Mouse (Mus musculus): Measurements from ENCODE around the gene Arxes2. TPM values are rescaled to one million over a fixed set of nuclear protein-coding genes. Genes with fewer than 3 reads are reported as not detected.
"Not testable (repeated sequence)": the region's sequence is repeated elsewhere in the genome, so short reads cannot be mapped to it uniquely, and the experiment has no call there.

Arxes2 gene
- total RNA-seq (2017): not detected in 3 replicates

DNA sequence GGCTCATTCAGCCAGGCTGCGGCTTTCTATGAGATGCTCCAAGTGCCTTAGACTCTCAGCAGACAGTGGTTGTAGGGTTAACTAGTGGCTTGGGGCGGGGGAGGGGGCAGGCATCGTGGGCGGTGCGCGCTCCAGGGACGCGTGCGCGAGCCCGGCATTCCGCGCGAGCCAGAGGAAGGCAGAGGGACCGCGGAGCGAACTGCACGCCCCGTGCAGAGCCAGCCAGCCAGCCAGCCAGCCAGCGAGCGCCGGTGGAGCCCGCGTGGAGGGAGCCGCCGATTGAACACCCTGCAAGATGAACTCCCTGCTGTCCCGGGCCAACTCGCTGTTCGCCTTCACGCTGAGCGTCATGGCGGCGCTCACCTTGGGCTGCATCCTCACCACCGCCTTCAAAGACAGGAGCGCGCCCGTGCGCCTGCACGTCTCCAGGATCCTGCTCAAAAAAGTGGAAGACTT, at the start of gene Arxes2:
Gene Arxes2 (plus strand): TSS at position 161 of the 456 bp plus-strand sequence.
- not testable (repeated sequence) for ATAC-seq (replicated peaks; ENCODE audit: insufficient number of reproducible peaks, low FRiP score, low TSS enrichment, poor library complexity, severe bottlenecking)

- ATAC-seq (replicated peaks; ENCODE audit: insufficient number of reproducible peaks, low FRiP score, low TSS enrichment, poor library complexity, severe bottlenecking): no peak
These were observed 44.8 kb upstream of the Arxes2 start for GRCm38 (mm10) chrX:135948699-135949437.

DNA sequence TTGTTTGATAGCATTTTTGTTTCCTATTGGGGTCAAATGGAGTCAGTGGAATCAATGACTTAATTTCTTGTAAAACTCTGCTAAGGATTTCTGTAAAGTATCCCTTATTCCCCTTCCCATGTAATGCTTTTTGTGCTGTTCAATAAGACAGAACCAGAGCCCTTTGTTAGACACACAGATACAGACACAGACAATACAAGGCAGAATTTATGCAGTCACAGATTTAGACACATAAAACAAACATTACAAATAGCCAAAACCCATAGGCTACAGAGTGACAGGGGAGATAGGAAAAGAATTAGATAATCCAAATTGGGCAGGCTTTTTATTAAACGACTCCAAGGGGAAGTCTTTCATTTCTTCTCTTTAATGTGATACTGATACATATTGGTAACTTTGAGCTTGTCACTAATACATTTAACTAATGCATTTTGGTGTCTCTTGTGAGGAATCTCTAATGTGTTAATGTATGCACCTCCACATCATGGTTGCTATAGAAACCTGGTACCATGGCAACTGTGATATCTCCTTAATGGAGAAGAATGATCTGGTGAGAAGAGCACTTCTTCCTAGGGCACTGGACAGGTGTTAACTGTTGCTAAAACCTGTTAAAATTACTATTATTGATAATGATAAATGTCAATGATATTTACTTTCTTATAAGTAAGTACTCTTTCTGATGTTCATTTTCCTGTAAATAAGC, 36.5 kb upstream of the Arxes2 start:
- ATAC-seq (replicated peaks; ENCODE audit: insufficient number of reproducible peaks, low FRiP score, low TSS enrichment, poor library complexity, severe bottlenecking): no peak

DNA sequence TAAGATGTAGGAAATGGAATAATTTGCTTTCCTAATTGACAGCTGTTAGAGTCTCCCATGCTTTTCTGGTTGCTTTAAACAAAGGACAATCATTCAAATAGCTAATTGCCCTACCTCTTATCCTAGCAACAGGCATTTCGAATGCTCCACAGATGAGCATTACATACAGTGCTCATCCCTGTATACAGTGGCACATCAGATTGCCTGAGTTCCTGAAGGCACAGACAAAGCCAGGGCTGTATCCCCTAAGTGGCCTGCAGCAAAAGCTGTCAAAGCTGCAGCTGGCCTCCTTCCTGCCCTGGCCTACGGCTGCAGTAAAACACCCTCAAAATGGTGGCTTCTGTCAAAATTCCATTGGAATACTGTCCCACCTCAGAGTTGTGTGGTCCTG, 35.9 kb upstream of the Arxes2 start:
- no peak for ATAC-seq (replicated peaks; ENCODE audit: insufficient number of reproducible peaks, low FRiP score, low TSS enrichment, poor library complexity, severe bottlenecking)

DNA sequence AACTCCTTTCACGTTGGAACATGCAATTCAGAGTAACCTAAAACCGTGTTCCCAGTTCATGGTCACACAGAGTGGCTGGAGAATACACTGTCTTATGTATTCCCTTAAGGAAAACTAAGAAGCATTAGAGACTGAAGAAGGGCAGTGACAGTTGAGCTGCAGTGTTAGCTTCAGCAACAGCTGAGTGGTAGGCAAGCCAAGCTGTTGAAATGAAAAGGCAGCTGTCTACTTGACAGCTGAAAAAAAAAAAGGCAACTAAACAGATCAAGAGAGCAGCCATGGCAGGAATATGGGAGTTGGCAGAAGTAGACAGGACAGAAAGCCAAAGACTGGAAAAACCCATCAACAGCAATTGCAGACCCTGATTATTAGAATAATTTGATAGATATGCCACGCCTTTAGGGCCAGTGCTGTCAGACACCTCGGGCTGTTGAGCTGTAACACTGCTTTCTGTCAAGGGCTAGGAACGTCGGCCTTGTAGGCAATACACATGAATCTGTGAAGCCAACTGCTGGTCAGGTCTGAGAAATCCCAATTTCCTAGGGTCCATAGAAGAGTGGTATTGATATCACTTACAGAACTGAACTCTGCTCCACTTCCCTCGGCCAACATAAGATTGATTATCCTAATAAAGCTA, 34.9 kb upstream of the Arxes2 start:
- ATAC-seq (replicated peaks; ENCODE audit: insufficient number of reproducible peaks, low FRiP score, low TSS enrichment, poor library complexity, severe bottlenecking): no peak

GRCm38 (mm10) chrX:135959536-135959935, 34.1 kb upstream of the Arxes2 start:
- no peak for ATAC-seq (replicated peaks; ENCODE audit: insufficient number of reproducible peaks, low FRiP score, low TSS enrichment, poor library complexity, severe bottlenecking)

GRCm38 (mm10) chrX:135962342-135962741, 31.3 kb upstream of the Arxes2 start:
- ATAC-seq (replicated peaks; ENCODE audit: insufficient number of reproducible peaks, low FRiP score, low TSS enrichment, poor library complexity, severe bottlenecking): no peak

- ATAC-seq (replicated peaks; ENCODE audit: insufficient number of reproducible peaks, low FRiP score, low TSS enrichment, poor library complexity, severe bottlenecking): no peak
These were observed 30.5 kb upstream of the Arxes2 start for GRCm38 (mm10) chrX:135963130-135963529.

DNA sequence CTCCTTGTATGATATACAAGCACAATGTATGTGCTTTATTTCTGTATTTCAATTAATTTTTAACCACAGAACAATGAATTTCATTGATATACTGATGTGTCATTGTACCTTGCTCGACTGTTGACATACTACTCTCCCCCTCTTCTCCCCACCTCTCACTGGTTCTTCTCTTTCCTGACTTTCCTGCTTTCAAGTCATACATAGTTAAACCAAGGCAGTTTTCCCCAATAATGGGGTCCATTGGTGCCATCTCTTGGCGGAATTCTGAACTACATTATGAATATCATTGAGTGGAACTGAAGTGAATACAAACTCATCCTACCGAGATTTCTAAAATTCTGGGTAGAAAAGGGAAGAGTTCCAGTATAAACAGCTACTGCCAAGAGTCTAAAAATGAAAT, 30.0 kb upstream of the Arxes2 start:
- no peak for ATAC-seq (replicated peaks; ENCODE audit: insufficient number of reproducible peaks, low FRiP score, low TSS enrichment, poor library complexity, severe bottlenecking)

- ATAC-seq (replicated peaks; ENCODE audit: insufficient number of reproducible peaks, low FRiP score, low TSS enrichment, poor library complexity, severe bottlenecking): no peak
These were observed 19.8 kb upstream of the Arxes2 start for GRCm38 (mm10) chrX:135973597-135974423.

GRCm38 (mm10) chrX:135974424-135975225, 19.0 kb upstream of the Arxes2 start:
- ATAC-seq (replicated peaks; ENCODE audit: insufficient number of reproducible peaks, low FRiP score, low TSS enrichment, poor library complexity, severe bottlenecking): no peak

DNA sequence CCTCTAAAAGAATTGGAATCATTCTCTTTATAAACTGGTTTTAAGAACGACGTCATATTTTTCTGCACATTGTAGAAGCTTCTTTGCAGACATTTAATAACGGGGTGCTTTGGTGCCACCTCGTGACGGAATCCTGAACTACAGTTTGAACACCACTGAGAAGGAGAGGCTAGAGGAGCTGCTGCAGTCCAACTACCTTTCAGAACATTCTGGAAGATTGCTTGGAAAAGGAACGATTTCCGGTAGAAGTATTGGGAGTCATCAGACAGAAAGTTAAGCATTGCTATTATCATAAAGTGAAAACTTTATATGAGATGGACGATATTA, 18.4 kb upstream of the Arxes2 start:
- ATAC-seq (replicated peaks; ENCODE audit: insufficient number of reproducible peaks, low FRiP score, low TSS enrichment, poor library complexity, severe bottlenecking): no peak

- ATAC-seq (replicated peaks; ENCODE audit: insufficient number of reproducible peaks, low FRiP score, low TSS enrichment, poor library complexity, severe bottlenecking): no peak
These were observed 8.9 kb upstream of the Arxes2 start for GRCm38 (mm10) chrX:135984539-135985260.

GRCm38 (mm10) chrX:135986267-135986666, 7.4 kb upstream of the Arxes2 start:
- ATAC-seq (replicated peaks; ENCODE audit: insufficient number of reproducible peaks, low FRiP score, low TSS enrichment, poor library complexity, severe bottlenecking): no peak

DNA sequence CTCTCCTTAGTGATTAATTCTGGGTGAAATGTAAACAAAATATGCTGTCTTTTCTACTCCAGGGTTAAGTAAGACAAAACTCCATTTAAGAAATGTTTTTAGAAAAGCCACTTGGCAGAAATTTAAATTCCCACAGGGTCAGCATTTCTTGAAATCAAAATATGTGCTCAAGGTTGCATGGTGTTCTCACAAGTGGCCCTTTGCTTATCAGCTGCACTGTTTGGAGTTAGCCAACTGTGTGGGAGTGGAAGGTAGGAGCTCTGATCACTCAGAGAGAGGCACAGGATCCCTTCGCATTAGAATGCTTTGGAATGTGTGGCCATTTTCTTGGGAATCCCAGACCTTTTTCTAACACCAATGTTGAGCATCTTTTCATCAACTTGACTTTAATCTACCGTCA, 3.0 kb upstream of the Arxes2 start:
- ATAC-seq (replicated peaks; ENCODE audit: insufficient number of reproducible peaks, low FRiP score, low TSS enrichment, poor library complexity, severe bottlenecking): no peak

GRCm38 (mm10) chrX:135993192-135993594, 431 bp upstream of the Arxes2 start:
- ATAC-seq (replicated peaks; ENCODE audit: insufficient number of reproducible peaks, low FRiP score, low TSS enrichment, poor library complexity, severe bottlenecking): not testable (repeated sequence)

GRCm38 (mm10) chrX:136007199-136007843, 13.7 kb downstream of the Arxes2 start:
- ATAC-seq (replicated peaks; ENCODE audit: insufficient number of reproducible peaks, low FRiP score, low TSS enrichment, poor library complexity, severe bottlenecking): no peak

Data from monocyte, adult 5-6 weeks (primary cell).